Mouse (Mus musculus) cerebellum, postnatal 4 days (tissue): ENCODE measurements around the gene Tpra1.
A peak's percentile ranks its signal among the peaks of the same experiment; 100 is the strongest.

ENCODE experiments used
- DNase-seq, 2 experiments: peaks; one replicate each; pipeline ENCODE4 v3.0.0; 2022; ENCODE audit warnings: low spot score in 2 of 2, mixed read lengths in 1 of 2

Gene Tpra1

GRCm38 (mm10) chr6:88901947-88902820 is at the start of gene Tpra1:
Gene Tpra1 (plus strand): TSS chr6:88902251.
- DNase-seq = peak; percentile 82 to 90

GRCm38 (mm10) chr6:88854509-88854908 is 47.5 kb upstream of the Tpra1 start:
- DNase-seq = no peak

- peak in 1 of 2 experiments; percentile 71 for DNase-seq
Observed at GRCm38 (mm10) chr6:88855636-88856035, 46.4 kb upstream of the Tpra1 start.

- no peak for DNase-seq
Observed at GRCm38 (mm10) chr6:88857249-88857648, 44.8 kb upstream of the Tpra1 start.

GRCm38 (mm10) chr6:88857830-88858229 is 44.2 kb upstream of the Tpra1 start:
- no peak for DNase-seq

- DNase-seq = no peak
Observed at GRCm38 (mm10) chr6:88858341-88858740, 43.7 kb upstream of the Tpra1 start.

GRCm38 (mm10) chr6:88860914-88861313 is 41.1 kb upstream of the Tpra1 start:
- DNase-seq = no peak

- no peak for DNase-seq
Observed at GRCm38 (mm10) chr6:88865704-88866103, 36.3 kb upstream of the Tpra1 start.

GRCm38 (mm10) chr6:88869459-88869858 is 32.6 kb upstream of the Tpra1 start:
- DNase-seq = no peak

GRCm38 (mm10) chr6:88870594-88870993 is 31.5 kb upstream of the Tpra1 start:
- no peak for DNase-seq

GRCm38 (mm10) chr6:88871546-88871945 is 30.5 kb upstream of the Tpra1 start:
- DNase-seq = peak in 1 of 2 experiments; percentile 53

GRCm38 (mm10) chr6:88872811-88873210 is 29.2 kb upstream of the Tpra1 start:
- DNase-seq = peak in 1 of 2 experiments; percentile 49

- peak in 1 of 2 experiments; percentile 53 for DNase-seq
Observed at GRCm38 (mm10) chr6:88873965-88874867, 27.8 kb upstream of the Tpra1 start.

- DNase-seq = peak; percentile 70 to 92
Observed at GRCm38 (mm10) chr6:88874868-88875508, 27.1 kb upstream of the Tpra1 start, which contains the start of gene Podxl2. Gene Podxl2 (minus strand): TSS chr6:88875044.

GRCm38 (mm10) chr6:88879471-88879870 is 22.6 kb upstream of the Tpra1 start:
- no peak for DNase-seq

GRCm38 (mm10) chr6:88881334-88881733 is 20.7 kb upstream of the Tpra1 start:
- DNase-seq = no peak

- no peak for DNase-seq
Observed at GRCm38 (mm10) chr6:88884195-88884594, 17.9 kb upstream of the Tpra1 start.

- DNase-seq = no peak
Observed at GRCm38 (mm10) chr6:88884690-88885089, 17.4 kb upstream of the Tpra1 start.

- DNase-seq = no peak
Observed at GRCm38 (mm10) chr6:88885644-88886416, 16.2 kb upstream of the Tpra1 start.

- DNase-seq = no peak
Observed at GRCm38 (mm10) chr6:88886417-88886967, 15.6 kb upstream of the Tpra1 start.
